Mouse (Mus musculus) erythroblast, embryonic 14.5 days (primary cell): ENCODE data around the gene Rap1gap2. TPM values are rescaled to one million over a fixed set of nuclear protein-coding genes. Genes with fewer than 3 reads are reported as not detected.

ENCODE experiments used
- H3K27me3 ChIP-seq: 2 replicates; pipeline ENCODE4 v1.6.1; 2012; ENCODE audit warnings: inconsistent platforms; ENCODE audit not compliant: control insufficient read depth
- H3K36me3 ChIP-seq: 2 replicates; pipeline ENCODE4 v1.6.1; 2012; ENCODE audit warnings: mild to moderate bottlenecking, inconsistent platforms; ENCODE audit not compliant: control insufficient read depth
- H3K4me1 ChIP-seq: 2 replicates; pipeline ENCODE4 v1.6.1; 2012; ENCODE audit warnings: inconsistent platforms; ENCODE audit not compliant: control insufficient read depth
- H3K4me3 ChIP-seq: replicated peaks from 2 replicates; pipeline ENCODE3; 2012; ENCODE audit warnings: moderate library complexity, mild to moderate bottlenecking, inconsistent platforms
- H3K9me3 ChIP-seq: 2 replicates; pipeline ENCODE4 v1.6.1; 2012; ENCODE audit warnings: low read length, inconsistent platforms, mixed read lengths; ENCODE audit not compliant: control insufficient read depth
- GATA1 ChIP-seq: IDR thresholded peaks from 2 replicates; pipeline ENCODE4 v1.6.1; 2012; ENCODE audit warnings: low read length, inconsistent platforms, mixed read lengths
- TAL1 ChIP-seq: IDR thresholded peaks from 3 replicates; pipeline ENCODE4 v1.6.1; 2012; ENCODE audit warnings: low read length, inconsistent platforms, mixed read lengths
- polyA plus RNA-seq: library from polyadenylated mRNA; stranded (reverse); fragments of >175 nt; gene quantifications from 2 replicates; pipeline ENCODE4 v1.2.3, GENCODE M21; 2012

Rap1gap2 gene
- polyA plus RNA-seq, 1 experiment, result 0.03 TPM

GRCm38 (mm10) chr11:74443147-74443923 is 167.4 kb downstream of the Rap1gap2 start:
- no peak for TF ChIP-seq GATA1
- no peak for TF ChIP-seq TAL1
- Histone ChIP-seq H3K9me3 (no peaks in the 10 kb centered on the region; the same call in 1 of the 2 replicates), H3K4me3 (no peak overlapping the region), H3K36me3 (no peaks in the 10 kb centered on the region), H3K27me3 (no peaks in the 10 kb centered on the region), H3K4me1 (no peaks in the 10 kb centered on the region)

GRCm38 (mm10) chr11:74442396-74442795 is 168.3 kb downstream of the Rap1gap2 start:
- no peaks in the 10 kb centered on the region for H3K27me3 ChIP-seq
- H3K36me3 ChIP-seq, result no peaks in the 10 kb centered on the region
- no peaks in the 10 kb centered on the region; the same call in 1 of the 2 replicates for H3K9me3 ChIP-seq
- no peaks in the 10 kb centered on the region for H3K4me1 ChIP-seq
- no peak overlapping the region for H3K4me3 ChIP-seq
- TF ChIP-seq GATA1 (no peak), TAL1 (no peak)

GRCm38 (mm10) chr11:74440112-74440511 is 170.6 kb downstream of the Rap1gap2 start:
- H3K27me3 ChIP-seq, result no peaks in the 10 kb centered on the region
- no peak overlapping the region for H3K4me3 ChIP-seq
- H3K36me3 ChIP-seq, result no peaks in the 10 kb centered on the region
- TF ChIP-seq TAL1 (no peak), GATA1 (no peak)
- no peaks in the 10 kb centered on the region for H3K4me1 ChIP-seq
- no peaks in the 10 kb centered on the region; the same call in 1 of the 2 replicates for H3K9me3 ChIP-seq

- H3K4me3 ChIP-seq, result no peak overlapping the region
- no peak for TF ChIP-seq TAL1
- no peak for TF ChIP-seq GATA1
- no peaks in the 10 kb centered on the region for H3K9me3 ChIP-seq
- H3K4me1 ChIP-seq, result no peaks in the 10 kb centered on the region
- H3K36me3 ChIP-seq, result no peaks in the 10 kb centered on the region
- no peaks in the 10 kb centered on the region for H3K27me3 ChIP-seq
Observed at GRCm38 (mm10) chr11:74439202-74439601, 171.5 kb downstream of the Rap1gap2 start.

GRCm38 (mm10) chr11:74438249-74438648 is 172.5 kb downstream of the Rap1gap2 start:
- Histone ChIP-seq H3K4me1 (no peaks in the 10 kb centered on the region), H3K27me3 (no peaks in the 10 kb centered on the region), H3K4me3 (no peak overlapping the region), H3K9me3 (no peaks in the 10 kb centered on the region), H3K36me3 (no peaks in the 10 kb centered on the region)
- TF ChIP-seq GATA1 (no peak), TAL1 (no peak)

- H3K9me3 ChIP-seq, result no peaks in the 10 kb centered on the region
- H3K4me3 ChIP-seq, result no peak overlapping the region
- TF ChIP-seq GATA1 (no peak), TAL1 (no peak)
- no peaks in the 10 kb centered on the region for H3K27me3 ChIP-seq
- H3K4me1 ChIP-seq, result no peaks in the 10 kb centered on the region
- no peaks in the 10 kb centered on the region for H3K36me3 ChIP-seq
Observed at GRCm38 (mm10) chr11:74435366-74435765, 175.3 kb downstream of the Rap1gap2 start.

- H3K4me1 ChIP-seq, result no peaks in the 10 kb centered on the region
Observed at GRCm38 (mm10) chr11:74433000-74433399, 177.7 kb downstream of the Rap1gap2 start.

GRCm38 (mm10) chr11:74429798-74430529 is 180.8 kb downstream of the Rap1gap2 start:
- Histone ChIP-seq H3K36me3 (no peaks in the 10 kb centered on the region), H3K4me3 (no peak overlapping the region), H3K4me1 (no peaks in the 10 kb centered on the region), H3K9me3 (no peaks in the 10 kb centered on the region), H3K27me3 (no peaks in the 10 kb centered on the region)
- TF ChIP-seq GATA1, result no peak

More at GRCm38 (mm10) chr11:74433000-74433399, 177.7 kb downstream of the Rap1gap2 start:
- Histone ChIP-seq H3K9me3 (no peaks in the 10 kb centered on the region), H3K36me3 (no peaks in the 10 kb centered on the region), H3K4me3 (no peak overlapping the region), H3K27me3 (no peaks in the 10 kb centered on the region)
- TF ChIP-seq GATA1 (no peak), TAL1 (no peak)

- no peak overlapping the region for H3K4me3 ChIP-seq
- no peaks in the 10 kb centered on the region for H3K36me3 ChIP-seq
- H3K9me3 ChIP-seq, result no peaks in the 10 kb centered on the region
- no peaks in the 10 kb centered on the region for H3K27me3 ChIP-seq
- no peaks in the 10 kb centered on the region for H3K4me1 ChIP-seq
- TF ChIP-seq GATA1 (no peak), TAL1 (no peak)
Observed at GRCm38 (mm10) chr11:74426306-74426705, 184.4 kb downstream of the Rap1gap2 start.
